8 mouse cellular contexts compared by ENCODE assay signal in the genomic region with DNA sequence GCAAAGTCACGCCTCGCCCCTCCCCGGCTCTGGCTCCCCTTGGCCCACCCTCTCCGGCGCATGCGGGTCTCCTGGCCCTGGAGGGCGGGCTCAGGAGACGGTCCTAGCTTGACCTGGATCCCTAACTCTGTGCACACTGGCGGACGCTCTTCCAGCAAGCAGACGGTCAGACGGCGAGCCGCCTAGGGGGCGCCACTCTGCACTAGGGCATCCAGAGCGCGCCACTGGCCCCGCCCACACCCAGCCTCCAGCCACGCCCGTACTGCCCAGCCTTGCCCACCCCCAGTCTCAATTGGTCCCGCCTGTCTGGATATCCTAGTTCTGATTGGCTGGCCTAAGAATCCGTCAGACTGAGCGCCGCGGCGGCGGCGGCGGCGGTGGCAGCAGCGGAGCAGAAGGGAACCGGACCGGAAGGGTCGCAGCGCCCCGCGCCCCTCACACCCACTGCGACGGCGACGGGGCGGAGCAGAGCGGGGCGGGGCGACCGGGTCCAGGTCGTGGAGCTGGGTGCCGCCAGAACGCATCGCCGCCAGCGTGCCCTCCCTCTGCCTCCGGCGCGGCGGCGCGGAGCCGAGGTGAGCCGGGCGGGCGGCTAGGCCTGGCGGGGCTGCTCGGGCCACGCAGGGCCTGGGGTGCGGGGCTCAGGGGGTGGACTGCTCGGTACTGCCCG. TPM values are rescaled to one million over a fixed set of nuclear protein-coding genes. Genes with fewer than 3 reads are reported as not detected.
DNase-seq lines count a peak whose midpoint lies in the region; ATAC-seq and TF ChIP-seq lines count a peak whose summit lies in the region.

A gene (plus strand): TSS at position 351 of the 670 bp plus-strand sequence.

- TF ChIP-seq POLR2A in cortical plate, adult 2 months (IDR thresholded peaks at IDR 0.05; ENCODE audit: extremely low read depth, insufficient read depth, low read length): peak; percentile 55; the same call in 1 of the 2 replicates

- peak; percentile 99 for DNase-seq in gastrocnemius, adult 8-10 months (ENCODE audit: low spot score in 2 of 2)
- DNase-seq in hindlimb bud, embryonic 11.5 days (ENCODE audit: extremely low spot score, low read depth, low spot score): peak; percentile 85
- peak; percentile 89 to 97 for DNase-seq in left cerebral cortex, adult 8-10 months (ENCODE audit: low spot score in 2 of 2)
- DNase-seq in right cerebral cortex, postnatal 10 days (ENCODE audit: low spot score in 2 of 2): peak; percentile 98
- peak; percentile 98 for DNase-seq in urinary bladder, postnatal 25 days (ENCODE audit: low spot score)

- no peaks in the 10 kb centered on the region for H3K9me3 ChIP-seq in megakaryocyte, embryonic 14.5 days

- peak within 1 kb of the TSS; percentile 77 for H3K4me3 ChIP-seq in cortical plate, adult 2 months (ENCODE audit: insufficient read depth, low read length)
- peak within 1 kb of the TSS; percentile 96 for H3K4me3 ChIP-seq in megakaryocyte, embryonic 14.5 days (replicated peaks)

- no peaks in the 10 kb centered on the region for H3K27me3 ChIP-seq in megakaryocyte, embryonic 14.5 days (replicated peaks)

- peak within 1 kb of the TSS; percentile 47; the same call in 1 of the 2 replicates for H3K27ac ChIP-seq in cortical plate, adult 2 months (ENCODE audit: insufficient read depth, low read length)

- ATAC-seq in activated CD4-positive, CD25-positive, alpha-beta regulatory T cell, adult 4 months: peak; percentile 95

- H3K36me3 ChIP-seq in megakaryocyte, embryonic 14.5 days (replicated peaks; ENCODE audit: low read length): peaks cover 19% of the 10 kb centered on the region

- peak; percentile 48 for TF ChIP-seq CTCF in cortical plate, adult 2 months (IDR thresholded peaks at IDR 0.05; ENCODE audit: extremely low read depth, insufficient read depth, low read length)

- peaks cover 9% of the 10 kb centered on the region for H3K4me1 ChIP-seq in cortical plate, adult 2 months (ENCODE audit: control insufficient read depth, insufficient read depth, low read length)
- peaks cover 78% of the 10 kb centered on the region for H3K4me1 ChIP-seq in megakaryocyte, embryonic 14.5 days

RNA-seq across cellular contexts. Expression of the gene that starts here (rescaled TPM):
- 10 to 100 TPM; 17.3 to 19.2 TPM for polyA plus RNA-seq in activated CD4-positive, CD25-positive, alpha-beta regulatory T cell, adult 4 months (2017; shearing (Covaris generic))
- 130 and 131 TPM in 2 replicates for polyA plus RNA-seq in cortical plate, adult 2 months (2012; rRNA removed)
- 10 to 100 TPM; 45.2 to 65.2 (median 53.8) TPM for total RNA-seq in gastrocnemius, adult 8-10 months (2022)
- 100 to 1,000 TPM; 187 to 250 (median 223) TPM for total RNA-seq in left cerebral cortex, adult 8-10 months (2022)
- polyA plus RNA-seq in megakaryocyte, embryonic 14.5 days (2012; ENCODE audit: insufficient read depth, low replicate concordance): 3.2 and 7.6 TPM in 2 replicates

Comparison
In these comparisons a context has a peak if more than half of its experiments do, and no peak if none do; other contexts are left out.
1. Peak in every context shown above with its lines: DNase-seq, ATAC-seq, H3K4me3 ChIP-seq and H3K27ac ChIP-seq.